Mouse (Mus musculus): ENCODE measurements around the gene Mrpl20. TPM values are rescaled to one million over a fixed set of nuclear protein-coding genes. Genes with fewer than 3 reads are reported as not detected.

The Mrpl20 gene
- total and polyA plus RNA-seq, 3 experiments = 336 to 346 TPM; not detected in 1

DNA sequence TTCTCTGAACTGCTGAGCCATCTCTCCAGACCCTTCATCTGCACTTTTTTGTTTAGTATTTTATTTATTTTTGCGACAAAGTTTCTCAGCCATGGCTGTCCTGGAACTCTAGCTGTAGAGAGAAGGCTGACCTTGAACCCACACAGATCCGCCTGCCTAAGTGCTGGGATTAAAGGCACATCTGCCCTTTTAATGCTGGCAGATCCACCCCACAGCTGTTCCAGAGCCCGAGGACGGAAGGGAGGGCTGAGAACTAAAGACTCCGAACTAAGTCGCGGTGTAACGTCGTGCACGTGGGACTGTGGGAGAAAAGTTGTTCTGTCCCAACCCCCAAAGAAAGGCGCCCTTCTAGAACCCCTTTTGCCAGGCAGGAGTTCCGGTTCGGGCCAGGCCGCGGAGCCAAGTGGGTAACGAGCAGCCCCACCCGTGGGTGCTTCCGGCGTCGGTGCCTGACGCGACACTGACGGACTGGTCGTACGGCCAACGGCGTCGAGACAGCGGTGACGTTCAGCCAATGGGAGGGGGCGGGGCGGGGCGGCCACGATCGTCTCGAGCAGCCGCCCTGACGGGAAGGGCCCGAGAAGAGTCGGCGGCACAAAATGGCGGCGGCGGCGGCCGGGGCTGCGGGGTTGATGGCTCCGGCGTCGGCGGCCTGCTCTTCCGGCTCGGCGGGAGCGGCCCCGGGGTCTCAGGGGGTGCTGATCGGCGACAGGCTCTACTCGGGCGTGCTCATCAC, 9.4 kb downstream of the Mrpl20 start, which contains the start of gene Ccnl2 (continued):
- TF ChIP-seq JUND (IDR thresholded peaks at IDR 0.05; ENCODE audit: low read depth, low read length) = no peak
- TF ChIP-seq MYB (IDR thresholded peaks at IDR 0.05; ENCODE audit: low read depth, low read length) = no peak
- no peak for TF ChIP-seq ETS1 (IDR thresholded peaks at IDR 0.05; ENCODE audit: low read depth, low read length)
- no peak for TF ChIP-seq SMC3 (IDR thresholded peaks at IDR 0.05; ENCODE audit: low read depth, low read length)
- TF ChIP-seq USF2 (IDR thresholded peaks at IDR 0.05; ENCODE audit: borderline replicate concordance in 1 of 2, insufficient read depth in 1 of 2, low read depth in 1 of 2, low read length in 2 of 2) = no peak
- no peak; the same call in 1 of the 2 replicates for TF ChIP-seq KAT2A (conservative IDR thresholded peaks at IDR 0.05; ENCODE audit: low read depth, low read length)
- no peak for TF ChIP-seq ZNF384 (IDR thresholded peaks at IDR 0.05; ENCODE audit: low read depth, low read length)
- TF ChIP-seq HCFC1 (IDR thresholded peaks at IDR 0.05; ENCODE audit: low read depth, low read length) = peak; percentile 87
- TF ChIP-seq RCOR1 (IDR thresholded peaks at IDR 0.05; ENCODE audit: low read depth, low read length) = no peak
- peak; percentile 50; the same call in 1 of the 2 replicates for TF ChIP-seq NRF1 (IDR thresholded peaks at IDR 0.05; ENCODE audit: insufficient read depth, low read depth, low read length, poor library complexity, severe bottlenecking)
- peak; percentile 75 for TF ChIP-seq TBP (IDR thresholded peaks at IDR 0.05; ENCODE audit: low read depth, low read length)
- TF ChIP-seq ZC3H11A (IDR thresholded peaks at IDR 0.05; ENCODE audit: low read depth, low read length) = no peak; the same call in 1 of the 2 replicates
- peak; percentile 57; the same call in 1 of the 2 replicates for TF ChIP-seq MAZ (IDR thresholded peaks at IDR 0.05; ENCODE audit: low read depth, low read length)
- TF ChIP-seq POLR2AphosphoS5 (IDR thresholded peaks at IDR 0.05; ENCODE audit: borderline replicate concordance, low read depth, low read length) = no peak
- TF ChIP-seq MXI1 (IDR thresholded peaks at IDR 0.05; ENCODE audit: low read depth, low read length) = peak; percentile 89

DNA sequence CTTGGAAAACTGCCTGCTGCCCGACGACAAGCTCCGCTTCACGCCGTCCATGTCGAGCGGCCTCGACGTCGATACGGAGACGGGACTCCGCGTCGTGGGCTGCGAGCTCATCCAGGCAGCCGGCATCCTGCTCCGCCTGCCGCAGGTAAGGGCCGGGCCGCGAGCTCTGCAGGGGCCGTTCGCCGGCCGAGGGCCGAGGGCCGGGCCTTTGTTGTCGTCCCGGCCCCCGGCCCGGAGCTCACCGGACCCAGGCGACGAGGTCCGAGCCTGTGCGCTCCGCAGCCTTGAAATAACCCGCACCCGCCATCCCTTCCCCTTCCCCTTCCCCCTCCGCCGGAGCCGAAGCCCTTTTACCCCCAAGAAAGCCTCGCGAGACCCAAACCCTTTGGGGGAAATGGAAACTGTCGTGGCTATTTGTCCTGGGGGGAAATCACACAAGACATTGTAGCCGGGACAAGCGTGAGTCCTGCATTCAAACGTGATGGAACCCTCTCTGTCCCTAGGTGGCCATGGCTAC, 10.0 kb downstream of the Mrpl20 start:
- H3K4me1 ChIP-seq (ENCODE audit: control insufficient read depth in 1 of 2, insufficient read depth in 2 of 2, low read length in 2 of 2) = peaks cover 6 to 20% of the 10 kb centered on the region in 2 experiments
- H3K9ac ChIP-seq (ENCODE audit: control insufficient read depth, low read depth, low read length, poor library complexity, severe bottlenecking) = peak overlapping the region; percentile 97
- H3K27me3 ChIP-seq (ENCODE audit: control insufficient read depth in 1 of 2, insufficient read depth in 2 of 2, low read length in 2 of 2) = no peaks in the 10 kb centered on the region
- peak overlapping the region; percentile 79 for H3K27ac ChIP-seq (ENCODE audit: control insufficient read depth, low read depth, low read length)
- H3K4me3 ChIP-seq (ENCODE audit: control insufficient read depth in 1 of 2, insufficient read depth in 1 of 2, low read depth in 2 of 2, low read length in 2 of 2) = peak overlapping the region; percentile 76 to 92
- peaks cover 26 to 34% of the 10 kb centered on the region in 2 experiments for H3K36me3 ChIP-seq (ENCODE audit: control insufficient read depth in 1 of 2, insufficient read depth in 2 of 2, low read length in 2 of 2)
- peaks cover 42% of the 10 kb centered on the region for H3K79me2 ChIP-seq (ENCODE audit: control insufficient read depth, insufficient read depth, low read length, poor library complexity)
- TF ChIP-seq HCFC1 (IDR thresholded peaks at IDR 0.05; ENCODE audit: low read depth, low read length) (no peak), MAZ (IDR thresholded peaks at IDR 0.05; ENCODE audit: low read depth, low read length) (no peak), SIN3A (IDR thresholded peaks at IDR 0.05; ENCODE audit: low read length) (0 out of 2 replicates have a peak, but pooled peaks have one; percentile 10), RCOR1 (IDR thresholded peaks at IDR 0.05; ENCODE audit: low read depth, low read length) (no peak), ZC3H11A (IDR thresholded peaks at IDR 0.05; ENCODE audit: low read depth, low read length) (no peak), CHD2 (IDR thresholded peaks at IDR 0.05; ENCODE audit: low read length) (peak; percentile 75), GABPA (IDR thresholded peaks at IDR 0.05; ENCODE audit: low read depth, low read length) (no peak), UBTF (IDR thresholded peaks at IDR 0.05; ENCODE audit: borderline replicate concordance, insufficient read depth, low read depth, low read length) (no peak), POLR2A (IDR thresholded peaks at IDR 0.05; ENCODE audit: control insufficient read depth in 1 of 2, insufficient read depth in 1 of 2, low read depth in 1 of 2, low read length in 2 of 2, poor library complexity in 1 of 2) (no peak), MEF2A (IDR thresholded peaks at IDR 0.05; ENCODE audit: extremely low read depth, insufficient replicate concordance, low read depth, low read length, poor library complexity, severe bottlenecking) (no peak), CHD1 (IDR thresholded peaks at IDR 0.05; ENCODE audit: low read depth, low read length) (peak; percentile 94; the same call in 1 of the 2 replicates), ELF1 (IDR thresholded peaks at IDR 0.05; ENCODE audit: low read depth, low read length) (no peak), JUND (IDR thresholded peaks at IDR 0.05; ENCODE audit: low read depth, low read length) (no peak), NELFE (IDR thresholded peaks at IDR 0.05; ENCODE audit: low read depth, low read length) (0 out of 2 replicates have a peak, but pooled peaks have one; percentile 1), GATA1 (IDR thresholded peaks at IDR 0.05; ENCODE audit: low read depth, low read length) (no peak), MAFK (IDR thresholded peaks at IDR 0.05; ENCODE audit: borderline replicate concordance, low read depth, low read length) (no peak), BHLHE40 (IDR thresholded peaks at IDR 0.05; ENCODE audit: borderline replicate concordance, low read depth, low read length) (no peak), EP300 (IDR thresholded peaks at IDR 0.05; ENCODE audit: low read depth in 1 of 2, low read length in 2 of 2) (no peak), ZMIZ1 (IDR thresholded peaks at IDR 0.05; ENCODE audit: low read depth, low read length) (0 out of 2 replicates have a peak, but pooled peaks have one; percentile 11), POLR2AphosphoS2 (IDR thresholded peaks at IDR 0.05; ENCODE audit: low read length) (no peak), TAL1 (IDR thresholded peaks at IDR 0.05; ENCODE audit: low read length) (no peak)
- DNase-seq (ENCODE audit: low read depth, low spot score) = peak; percentile 65
- no peaks in the 10 kb centered on the region for H3K9me3 ChIP-seq (replicated peaks; ENCODE audit: insufficient read depth, low read length)

Data from MEL (cell line).